Mouse (Mus musculus) spleen, adult 10 weeks (tissue): ENCODE results near the gene Aktip. TPM values are rescaled to one million over a fixed set of nuclear protein-coding genes. Genes with fewer than 3 reads are reported as not detected.

ENCODE experiments used
- polyA plus RNA-seq: library from polyadenylated mRNA; stranded (reverse); fragments of 350-450 nt; fragmentation: Illumina TruSeq; extraction: RNeasy Lipid Tissue Mini Kit (QIAGEN cat#74804); gene quantifications from one replicate; pipeline ENCODE4 v1.2.3, GENCODE M21; 2015; ENCODE audit warnings: low replicate concordance; ENCODE audit not compliant: insufficient read depth

Gene Aktip
- 32.2 TPM for polyA plus RNA-seq

DNA sequence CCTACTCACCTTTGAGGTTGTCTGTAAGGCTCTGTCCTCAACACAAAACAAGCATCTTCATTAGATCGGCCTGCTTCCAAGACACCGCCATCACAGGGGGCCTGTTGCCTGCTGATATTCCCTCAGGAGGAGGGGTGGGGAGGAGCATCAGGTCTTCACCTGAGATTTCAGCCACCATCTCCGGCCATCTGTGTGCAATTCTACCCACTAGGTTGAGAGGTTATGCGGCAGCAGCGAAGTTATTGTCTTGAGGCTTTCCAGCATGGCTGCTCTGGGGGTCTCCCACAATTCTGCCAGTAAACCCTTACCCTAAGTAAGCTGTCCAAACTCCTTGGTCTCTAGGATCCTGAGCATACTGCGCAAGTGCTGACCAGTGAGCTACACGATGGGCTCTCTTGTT is at the start of gene Aktip:
Gene Aktip, minus strand, starts transcription at position 101 of the 400 bp plus-strand sequence.

GRCm38 (mm10) chr8:91069834-91070233 is 129.9 kb downstream of the Aktip start, which contains the start of gene Rbl2:
Gene Rbl2, plus strand, starts transcription at chr8:91070057.

Other genes starting within 250 kb of the Aktip start
- 72.4 TPM for gene Rbl2, start 129.9 kb downstream of the Aktip start, polyA plus RNA-seq
- gene Rpgrip1l, start 113.3 kb upstream of the Aktip start, polyA plus RNA-seq = 4.7 TPM
- 23.0 TPM for gene Fto, start 113.5 kb upstream of the Aktip start, polyA plus RNA-seq